Mouse (Mus musculus): ENCODE results near the gene Rhot2. TPM values are rescaled to one million over a fixed set of nuclear protein-coding genes. Genes with fewer than 3 reads are reported as not detected.
A peak's percentile ranks its signal among the peaks of the same experiment; 100 is the strongest.

Gene Rhot2
- polyA plus RNA-seq, 1 experiment from 2014 or later, result 29.0 TPM

DNA sequence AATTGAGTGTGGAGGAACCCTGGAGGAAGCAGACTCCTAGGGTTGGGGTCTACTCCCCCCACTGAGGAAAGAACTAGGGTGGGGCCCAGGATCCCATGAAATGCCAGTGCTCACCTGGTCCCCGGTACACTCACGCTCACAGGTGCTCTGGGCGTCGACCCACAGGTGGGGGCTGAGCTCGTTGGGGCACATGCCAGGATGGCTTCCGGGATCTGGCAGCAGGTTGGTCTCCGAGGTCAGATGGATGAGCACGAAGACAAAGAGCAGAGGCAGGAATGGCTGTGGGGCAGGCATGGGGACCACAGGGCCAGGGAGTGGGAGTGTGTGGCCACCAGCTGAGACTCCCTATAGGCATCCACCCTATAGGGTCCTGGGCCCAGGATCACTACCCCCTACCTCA, 35.1 kb upstream of the Rhot2 start:
- Histone ChIP-seq H3K36me3 (peaks cover 48% of the 10 kb centered on the region), H3K27ac (peak overlapping the region; percentile 66; the same call in 1 of the 2 replicates), H3K27me3 (ENCODE audit: insufficient read depth, poor library complexity, severe bottlenecking) (no peaks in the 10 kb centered on the region), H3K4me3 (no peak overlapping the region), H3K4me1 (peaks cover 71% of the 10 kb centered on the region), H3K9me3 (no peaks in the 10 kb centered on the region)
- WGBS, result 81% methylated on average over 8 of the region's 8 CpGs
- DNase-seq (ENCODE audit: low spot score), result no peak

GRCm38 (mm10) chr17:25879261-25879660, 34.6 kb upstream of the Rhot2 start:
- no peak overlapping the region for H3K4me3 ChIP-seq
- H3K9me3 ChIP-seq, result no peaks in the 10 kb centered on the region
- DNase-seq (ENCODE audit: low spot score), result no peak
- no peaks in the 10 kb centered on the region for H3K27me3 ChIP-seq (ENCODE audit: insufficient read depth, poor library complexity, severe bottlenecking)
- WGBS, result 66% methylated on average over 4 of the region's 4 CpGs
- peaks cover 74% of the 10 kb centered on the region for H3K4me1 ChIP-seq
- H3K27ac ChIP-seq, result no peak overlapping the region
- H3K36me3 ChIP-seq, result peaks cover 43% of the 10 kb centered on the region

- Histone ChIP-seq H3K4me1 (peaks cover 77% of the 10 kb centered on the region), H3K4me3 (no peak overlapping the region), H3K27me3 (ENCODE audit: insufficient read depth, poor library complexity, severe bottlenecking) (no peaks in the 10 kb centered on the region), H3K9me3 (no peaks in the 10 kb centered on the region), H3K36me3 (peaks cover 37% of the 10 kb centered on the region), H3K27ac (no peak overlapping the region)
- 93% methylated on average over 19 of the region's 19 CpGs for WGBS
- DNase-seq (ENCODE audit: low spot score), result no peak
These were observed 34.0 kb upstream of the Rhot2 start for GRCm38 (mm10) chr17:25878611-25879180.

GRCm38 (mm10) chr17:25877741-25878610, 33.3 kb upstream of the Rhot2 start:
- H3K27ac ChIP-seq, result no peak overlapping the region
- peaks cover 30% of the 10 kb centered on the region for H3K36me3 ChIP-seq
- peaks cover 70% of the 10 kb centered on the region for H3K4me1 ChIP-seq
- H3K9me3 ChIP-seq, result no peaks in the 10 kb centered on the region
- DNase-seq (ENCODE audit: low spot score), result no peak
- WGBS, result 91% methylated on average over 32 of the region's 32 CpGs
- no peaks in the 10 kb centered on the region for H3K27me3 ChIP-seq (ENCODE audit: insufficient read depth, poor library complexity, severe bottlenecking)
- no peak overlapping the region for H3K4me3 ChIP-seq

DNA sequence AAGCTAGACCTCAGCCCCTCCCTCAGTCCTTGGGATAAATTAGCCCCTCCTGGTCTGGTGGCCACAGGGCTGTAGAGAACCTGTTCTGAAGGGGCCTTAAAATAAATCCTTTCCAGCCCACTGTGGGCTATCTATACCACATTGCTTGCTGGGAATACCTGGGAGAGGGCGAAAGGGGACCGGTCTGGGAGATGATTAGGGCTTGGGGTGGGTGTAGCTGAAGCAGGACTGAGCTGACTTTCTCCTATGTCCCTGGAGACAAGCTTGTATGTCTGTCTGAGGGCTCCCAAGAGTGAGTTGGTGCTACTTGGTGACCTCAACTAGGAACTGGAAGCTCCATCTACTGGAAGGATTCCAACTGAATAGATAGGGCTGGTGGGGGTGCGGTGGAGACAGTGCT, 32.4 kb upstream of the Rhot2 start:
- H3K9me3 ChIP-seq, result no peaks in the 10 kb centered on the region
- peaks cover 62% of the 10 kb centered on the region for H3K4me1 ChIP-seq
- 90% methylated on average over 3 of the region's 3 CpGs for WGBS
- no peak overlapping the region for H3K27ac ChIP-seq
- no peak overlapping the region for H3K4me3 ChIP-seq
- peaks cover 21% of the 10 kb centered on the region for H3K36me3 ChIP-seq
- DNase-seq (ENCODE audit: low spot score), result no peak
- H3K27me3 ChIP-seq (ENCODE audit: insufficient read depth, poor library complexity, severe bottlenecking), result no peaks in the 10 kb centered on the region

DNA sequence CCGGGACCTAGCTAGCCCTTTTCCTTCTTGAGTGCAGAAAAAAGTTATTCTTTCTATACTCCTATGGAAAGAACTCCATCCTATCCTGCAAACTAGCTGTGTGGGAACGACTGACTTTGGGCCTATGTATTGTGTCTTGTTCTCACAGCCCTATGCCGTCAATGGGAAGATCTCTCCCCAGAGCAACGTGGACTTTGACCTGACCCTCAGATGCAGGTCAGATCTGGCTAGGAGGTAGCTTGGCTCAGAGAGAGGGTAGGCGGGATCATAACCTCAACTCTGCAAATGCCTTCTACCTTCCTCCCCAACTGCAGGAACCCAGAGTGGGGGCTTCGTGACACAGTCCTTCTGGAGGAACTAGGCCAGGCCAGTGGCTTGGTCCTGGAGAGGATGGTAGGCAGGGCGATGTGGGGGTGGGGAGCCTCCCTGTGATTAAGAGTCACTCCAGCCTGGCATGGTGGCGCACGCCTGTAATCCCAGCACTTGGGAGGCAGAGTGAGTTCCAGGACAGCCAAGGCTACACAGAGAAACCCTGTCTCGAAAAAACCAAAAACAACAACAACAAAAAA, 31.8 kb upstream of the Rhot2 start:
- WGBS, result 71% methylated on average over 10 of the region's 10 CpGs
- 0 out of 2 replicates have a peak overlapping the region, but pooled peaks have one; percentile 92 for H3K27ac ChIP-seq
- DNase-seq (ENCODE audit: low spot score), result no peak
- H3K4me3 ChIP-seq, result peak overlapping the region; percentile 81
- no peaks in the 10 kb centered on the region for H3K9me3 ChIP-seq
- peaks cover 21% of the 10 kb centered on the region for H3K36me3 ChIP-seq
- H3K27me3 ChIP-seq (ENCODE audit: insufficient read depth, poor library complexity, severe bottlenecking), result no peaks in the 10 kb centered on the region
- H3K4me1 ChIP-seq, result peaks cover 56% of the 10 kb centered on the region

- no peaks in the 10 kb centered on the region for H3K9me3 ChIP-seq
- no peaks in the 10 kb centered on the region for H3K27me3 ChIP-seq (ENCODE audit: insufficient read depth, poor library complexity, severe bottlenecking)
- DNase-seq (ENCODE audit: low spot score), result peak; percentile 95
- H3K4me3 ChIP-seq, result peak overlapping the region; percentile 81
- H3K36me3 ChIP-seq, result peaks cover 21% of the 10 kb centered on the region
- H3K4me1 ChIP-seq, result peaks cover 47% of the 10 kb centered on the region
- WGBS, result 2% methylated on average over 59 of the region's 59 CpGs
- H3K27ac ChIP-seq, result peak overlapping the region; percentile 92
These were observed 30.8 kb upstream of the Rhot2 start for GRCm38 (mm10) chr17:25875171-25876136.

GRCm38 (mm10) chr17:25874721-25875170, 30.1 kb upstream of the Rhot2 start, which contains the start of gene Mettl26:
Mettl26 (plus strand) TSS chr17:25875074.
- peaks cover 21% of the 10 kb centered on the region for H3K36me3 ChIP-seq
- no peaks in the 10 kb centered on the region for H3K9me3 ChIP-seq
- no peaks in the 10 kb centered on the region for H3K27me3 ChIP-seq (ENCODE audit: insufficient read depth, poor library complexity, severe bottlenecking)
- peak within 1 kb of the TSS; percentile 92 for H3K27ac ChIP-seq
- DNase-seq (ENCODE audit: low spot score), result peak; percentile 91
- peak within 1 kb of the TSS; percentile 81 for H3K4me3 ChIP-seq
- H3K4me1 ChIP-seq, result peaks cover 40% of the 10 kb centered on the region
- 1% methylated on average over 25 of the region's 25 CpGs for WGBS

DNA sequence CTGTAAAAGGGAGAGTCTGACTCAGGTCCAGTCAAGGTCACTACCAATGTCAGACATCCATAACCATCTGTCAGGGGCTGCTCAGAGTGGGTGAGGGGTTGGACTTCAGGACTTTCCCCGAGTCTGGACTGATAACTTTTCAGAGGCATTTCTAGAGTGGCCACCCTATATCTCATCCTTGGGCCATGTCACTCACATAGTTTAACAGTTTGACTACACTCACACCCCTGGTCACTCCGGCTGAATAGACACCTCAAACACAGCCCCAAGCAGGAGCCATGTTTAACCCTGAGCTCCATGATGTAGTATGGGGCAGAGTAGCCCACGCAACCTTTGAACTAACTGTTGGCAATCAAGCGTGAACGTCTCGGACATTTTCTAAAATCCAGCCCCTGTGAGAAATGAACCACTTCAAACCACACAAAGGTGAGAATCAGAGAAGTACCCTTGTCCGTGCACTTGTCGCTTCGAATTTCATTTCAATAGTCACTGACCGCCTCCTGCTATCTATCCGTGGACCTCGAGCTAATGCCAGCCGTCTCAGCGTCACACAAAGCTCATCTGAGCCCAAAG, 29.6 kb upstream of the Rhot2 start:
- WGBS, result 10% methylated on average over 14 of the region's 14 CpGs

GRCm38 (mm10) chr17:25873405-25874147, 28.9 kb upstream of the Rhot2 start:
- peak overlapping the region; percentile 88 for H3K27ac ChIP-seq
- H3K36me3 ChIP-seq, result peaks cover 12% of the 10 kb centered on the region
- peaks cover 38% of the 10 kb centered on the region for H3K4me1 ChIP-seq
- WGBS, result 71% methylated on average over 11 of the region's 11 CpGs
- no peak for DNase-seq (ENCODE audit: low spot score)
- H3K27me3 ChIP-seq (ENCODE audit: insufficient read depth, poor library complexity, severe bottlenecking), result no peaks in the 10 kb centered on the region
- no peaks in the 10 kb centered on the region for H3K9me3 ChIP-seq
- peak overlapping the region; percentile 81; the same call in 1 of the 2 replicates for H3K4me3 ChIP-seq

More for the DNA sequence above, 29.6 kb upstream of the Rhot2 start:
- DNase-seq (ENCODE audit: low spot score), result no peak
- Histone ChIP-seq H3K9me3 (no peaks in the 10 kb centered on the region), H3K27me3 (ENCODE audit: insufficient read depth, poor library complexity, severe bottlenecking) (no peaks in the 10 kb centered on the region), H3K36me3 (peaks cover 19% of the 10 kb centered on the region), H3K4me1 (peaks cover 36% of the 10 kb centered on the region), H3K27ac (peak overlapping the region; percentile 88), H3K4me3 (peak overlapping the region; percentile 81)

DNA sequence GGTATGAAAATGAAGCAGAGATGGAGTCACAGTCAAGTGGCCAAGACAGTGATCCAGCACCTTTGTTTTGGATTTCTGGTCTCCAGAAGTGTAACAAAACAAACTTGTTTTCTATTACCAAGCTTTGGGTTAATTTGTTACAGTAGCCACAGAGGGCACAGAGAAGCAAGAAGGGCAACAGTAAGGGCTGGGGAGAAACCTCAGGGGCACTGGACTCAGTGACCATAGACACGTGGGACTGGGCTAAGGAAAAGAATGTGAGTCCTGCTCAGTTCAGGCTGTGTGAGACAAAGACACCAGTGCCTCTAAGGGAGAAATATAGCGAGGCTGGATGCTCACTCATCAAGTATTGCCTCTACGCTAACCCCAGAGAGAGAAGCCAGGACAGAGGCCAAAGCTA, 28.0 kb upstream of the Rhot2 start:
- 71% methylated on average over 3 of the region's 3 CpGs for WGBS

More for the DNA sequence above, 28.0 kb upstream of the Rhot2 start:
- H3K9me3 ChIP-seq, result no peaks in the 10 kb centered on the region
- no peaks in the 10 kb centered on the region for H3K27me3 ChIP-seq (ENCODE audit: insufficient read depth, poor library complexity, severe bottlenecking)
- H3K4me1 ChIP-seq, result peaks cover 45% of the 10 kb centered on the region
- H3K4me3 ChIP-seq, result no peak overlapping the region
- no peak for DNase-seq (ENCODE audit: low spot score)
- peaks cover 3% of the 10 kb centered on the region for H3K36me3 ChIP-seq
- H3K27ac ChIP-seq, result no peak overlapping the region

All from heart, embryonic 10.5 days (tissue).